Mouse (Mus musculus) hindbrain, embryonic 14.5 days (tissue): Measurements from ENCODE around the gene Gbp2b. TPM values are rescaled to one million over a fixed set of nuclear protein-coding genes. Genes with fewer than 3 reads are reported as not detected.
"Not testable (repeated sequence)": the region's sequence is repeated elsewhere in the genome, so short reads cannot be mapped to it uniquely, and the experiment has no call there.

ENCODE experiments used
- ATAC-seq: fragments of 200-750 bp; cut with Nextera tagmentation; 2 replicates; pipeline ENCODE4 v1.8.0; 2017; ENCODE audit warnings: moderate number of reproducible peaks, mild to moderate bottlenecking, moderate TSS enrichment, moderate library complexity; ENCODE audit not compliant: low FRiP score
- DNase-seq: peaks from one replicate; pipeline ENCODE4 v3.0.0-alpha.2; 2015; ENCODE audit warnings: low spot score
- H3K27ac ChIP-seq: fragments of 300-500 bp; sonication (generic); 2 replicates; pipeline ENCODE4 v1.5.1; 2014; ENCODE audit warnings: mild to moderate bottlenecking, moderate library complexity
- H3K27me3 ChIP-seq: fragments of 300-500 bp; sonication (generic); 2 replicates; pipeline ENCODE4 v1.6.1; 2014; ENCODE audit warnings: mild to moderate bottlenecking, low read length, mixed read lengths; ENCODE audit not compliant: control insufficient read depth, insufficient read depth
- H3K36me3 ChIP-seq: fragments of 300-500 bp; sonication (generic); replicated peaks from 2 replicates; pipeline ENCODE4 v1.6.1; 2014; ENCODE audit not compliant: control insufficient read depth, insufficient read depth
- H3K4me1 ChIP-seq: fragments of 300-500 bp; sonication (generic); replicated peaks from 2 replicates; pipeline ENCODE4 v1.6.1; 2014; ENCODE audit warnings: antibody characterized with exemption, low read length, mixed read lengths; ENCODE audit not compliant: control insufficient read depth, insufficient read depth
- H3K4me2 ChIP-seq: fragments of 300-500 bp; sonication (generic); replicated peaks from 2 replicates; pipeline ENCODE4 v1.6.1; 2014; ENCODE audit warnings: mild to moderate bottlenecking, moderate library complexity
- H3K4me3 ChIP-seq: fragments of 300-500 bp; sonication (generic); replicated peaks from 2 replicates; pipeline ENCODE4 v1.5.1; 2014; ENCODE audit warnings: mild to moderate bottlenecking, low read length
- H3K9ac ChIP-seq: fragments of 300-500 bp; sonication (generic); 2 replicates; pipeline ENCODE4 v1.6.1; 2014
- H3K9me3 ChIP-seq: fragments of 300-500 bp; sonication (generic); 2 replicates; pipeline ENCODE4 v1.6.1; 2016; ENCODE audit warnings: low read length; ENCODE audit not compliant: control insufficient read depth
- WGBS: fragments of 180-500 bp; shearing (Covaris S2); extraction: QIAGEN DNeasy Blood & Tissue Kit; methylation state at CpG from one replicate; pipeline ENCODE4 v1.1.7; 2014; 5-methylcytosine and 5-hydroxymethylcytosine counted together
- polyA plus RNA-seq: library from polyadenylated mRNA; unstranded; fragments of >200 nt; fragmentation: Nextera tagmentation; extraction: Ambion mirVana; gene quantifications from 2 replicates; pipeline ENCODE4 v1.2.1, GENCODE M21; 2014

Gene Gbp2b
- polyA plus RNA-seq, 1 experiment from 2014 or later = not detected

DNA sequence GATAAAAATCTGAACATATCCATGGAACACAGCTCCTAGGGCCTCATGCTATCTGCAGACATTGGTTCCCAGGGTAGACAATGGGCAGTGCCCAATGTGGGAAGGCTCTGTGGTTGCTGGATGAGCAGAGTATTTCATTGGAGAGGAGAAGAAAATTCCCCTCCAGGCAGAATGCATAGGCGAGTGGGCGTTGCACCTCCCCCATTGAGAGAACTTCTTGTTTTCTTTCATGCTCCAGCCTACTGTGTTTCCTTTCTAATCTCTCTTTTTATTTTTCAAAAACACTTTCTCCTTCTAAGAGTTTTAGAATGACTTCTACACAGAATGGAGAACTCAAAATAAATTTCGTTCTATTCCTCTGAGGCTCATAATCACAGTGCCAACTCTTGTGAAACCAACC is 24.0 kb downstream of the Gbp2b start:
- ATAC-seq (no peak), DNase-seq (no peak)
- H3K27ac ChIP-seq = no peak overlapping the region
- no peak overlapping the region for H3K4me2 ChIP-seq
- no peaks in the 10 kb centered on the region for H3K27me3 ChIP-seq
- no peaks in the 10 kb centered on the region for H3K36me3 ChIP-seq
- H3K4me3 ChIP-seq = no peak overlapping the region
- 88% methylated on average over 3 of the region's 3 CpGs for WGBS
- no peaks in the 10 kb centered on the region for H3K9me3 ChIP-seq
- no peaks in the 10 kb centered on the region for H3K4me1 ChIP-seq
- no peak overlapping the region for H3K9ac ChIP-seq

DNA sequence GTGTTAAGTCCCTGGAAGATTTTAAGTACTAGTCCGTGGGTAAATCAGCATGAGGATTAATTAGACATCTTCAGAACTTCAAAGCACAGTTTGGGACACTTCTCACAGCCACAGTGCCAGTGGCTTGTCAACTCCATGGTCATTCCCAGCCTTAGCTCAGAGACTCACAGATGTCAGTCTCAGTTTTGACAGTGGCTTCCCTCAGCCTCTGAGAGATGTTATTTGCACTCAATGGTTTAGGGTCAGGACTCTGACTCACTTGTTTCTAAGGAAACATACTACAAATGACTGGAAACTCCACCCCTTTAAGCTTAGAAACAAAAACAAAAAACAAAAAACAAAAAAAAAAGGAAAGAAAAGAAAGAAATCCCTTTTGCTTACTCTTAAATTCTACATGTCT is 25.0 kb downstream of the Gbp2b start:
- Histone ChIP-seq H3K9me3 (no peaks in the 10 kb centered on the region), H3K4me1 (no peaks in the 10 kb centered on the region), H3K4me2 (no peak overlapping the region), H3K27me3 (no peaks in the 10 kb centered on the region), H3K27ac (no peak overlapping the region), H3K4me3 (no peak overlapping the region), H3K36me3 (no peaks in the 10 kb centered on the region), H3K9ac (no peak overlapping the region)
- no peak for ATAC-seq
- DNase-seq = no peak
- WGBS = 56% methylated on average over 1 of the region's 1 CpGs

DNA sequence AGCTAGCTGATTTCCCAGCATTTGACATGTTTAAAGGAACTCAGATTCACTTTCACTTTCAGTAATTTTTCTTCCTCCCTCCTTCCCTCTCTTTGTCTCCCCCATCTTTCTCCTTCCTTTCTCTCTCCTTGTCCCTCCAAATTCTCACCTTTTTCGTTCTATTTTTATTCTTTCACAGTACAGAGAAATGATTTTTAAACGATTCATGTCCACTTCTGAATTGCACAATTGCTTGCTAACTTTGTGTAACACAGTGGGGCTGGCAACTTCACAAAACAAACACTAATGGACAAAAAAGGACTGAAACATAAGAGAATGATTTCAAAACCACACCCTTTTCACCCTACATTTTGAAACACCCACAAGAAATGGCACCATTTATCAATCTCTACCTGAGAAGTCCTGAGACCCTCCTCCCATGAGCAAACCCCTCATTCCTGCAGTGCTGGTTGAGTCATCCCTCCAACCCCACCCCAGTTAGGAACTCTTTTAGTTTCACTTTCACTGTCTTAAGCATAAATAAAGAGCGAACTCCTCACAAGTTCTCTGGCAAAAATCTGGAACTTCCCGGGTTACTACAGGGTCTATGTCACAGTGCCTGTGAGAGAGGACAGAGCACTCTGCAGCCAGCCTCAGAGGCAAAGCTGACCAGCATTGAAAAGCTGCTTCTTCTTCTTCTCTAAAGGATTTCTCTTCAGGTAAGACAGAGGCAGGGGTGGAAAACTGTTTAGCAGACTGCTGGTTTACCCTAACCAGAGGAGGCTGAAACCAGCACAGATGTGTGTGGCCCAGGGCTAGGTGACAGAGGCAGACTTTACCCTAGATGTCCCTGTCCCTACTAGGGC is 25.7 kb downstream of the Gbp2b start, which contains the start of gene Gbp2:
Gbp2 (plus strand) TSS at position 492 of the 845 bp plus-strand sequence.
- H3K9me3 ChIP-seq = no peaks in the 10 kb centered on the region
- ATAC-seq (no peak), DNase-seq (no peak)

DNA sequence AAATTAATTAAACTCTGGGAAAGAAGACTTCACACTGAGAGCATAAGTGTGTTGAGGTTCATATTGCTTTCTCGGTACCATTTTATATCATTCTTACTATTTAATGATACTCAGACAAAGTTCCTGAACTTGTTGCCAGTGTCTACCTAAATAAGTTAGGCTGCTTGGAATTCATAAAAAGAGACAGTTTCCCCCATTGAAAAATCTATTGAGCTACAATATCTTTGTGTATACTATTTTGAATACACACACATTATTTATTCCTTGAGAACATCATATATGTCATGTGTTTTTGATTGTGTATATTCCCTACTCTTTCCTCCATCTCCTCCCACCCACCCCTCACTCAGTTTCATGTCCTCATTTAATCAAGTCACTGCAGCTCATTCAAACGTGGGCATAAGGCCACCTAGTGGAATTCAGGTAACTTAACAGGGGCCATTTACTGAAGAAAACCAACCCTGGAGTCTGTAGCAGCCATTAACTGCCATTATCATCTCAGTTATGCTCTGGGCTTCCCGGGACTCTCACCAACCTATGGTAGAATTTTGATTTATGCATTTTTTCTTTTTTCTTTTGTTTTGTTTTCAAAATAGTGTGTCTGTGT is 26.4 kb downstream of the Gbp2b start:
- no peak overlapping the region for H3K4me3 ChIP-seq
- H3K36me3 ChIP-seq = no peaks in the 10 kb centered on the region
- H3K9ac ChIP-seq = no peak overlapping the region
- 57% methylated on average over 3 of the region's 3 CpGs for WGBS
- DNase-seq (no peak), ATAC-seq (no peak)
- H3K9me3 ChIP-seq = no peaks in the 10 kb centered on the region
- H3K4me1 ChIP-seq = no peaks in the 10 kb centered on the region
- H3K27me3 ChIP-seq = no peaks in the 10 kb centered on the region
- no peak overlapping the region for H3K27ac ChIP-seq
- no peak overlapping the region for H3K4me2 ChIP-seq

More for the DNA sequence above, 25.7 kb downstream of the Gbp2b start, which contains the start of gene Gbp2:
- Histone ChIP-seq H3K27ac (no peak within 1 kb of the TSS), H3K4me1 (no peaks in the 10 kb centered on the region), H3K27me3 (no peaks in the 10 kb centered on the region), H3K4me3 (no peak within 1 kb of the TSS), H3K36me3 (no peaks in the 10 kb centered on the region), H3K4me2 (no peak within 1 kb of the TSS), H3K9ac (no peak within 1 kb of the TSS)
- WGBS = 80% methylated on average over 4 of the region's 4 CpGs

DNA sequence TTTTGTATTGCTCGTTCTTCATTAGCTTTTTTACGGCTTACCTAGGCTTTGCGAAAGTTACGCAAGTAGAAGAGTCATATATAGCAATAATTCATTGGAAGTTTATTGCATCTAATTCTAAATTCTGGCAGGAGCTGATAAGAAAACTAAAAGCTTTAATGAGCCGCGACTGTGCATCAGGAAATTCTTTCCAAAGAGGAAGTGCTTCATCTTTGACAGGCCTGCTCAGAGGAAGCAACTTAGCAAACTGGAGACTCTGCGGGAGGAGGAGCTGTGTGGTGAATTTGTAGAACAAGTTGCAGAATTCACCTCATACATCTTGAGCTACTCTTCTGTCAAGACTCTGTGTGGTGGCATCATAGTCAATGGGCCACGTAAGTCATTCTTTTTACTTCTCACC is 35.7 kb downstream of the Gbp2b start:
- Histone ChIP-seq H3K4me3 (no peak overlapping the region), H3K9ac (no peak overlapping the region), H3K9me3 (no peaks in the 10 kb centered on the region), H3K4me2 (no peak overlapping the region), H3K36me3 (no peaks in the 10 kb centered on the region), H3K27me3 (no peaks in the 10 kb centered on the region), H3K27ac (no peak overlapping the region), H3K4me1 (no peaks in the 10 kb centered on the region)
- no peak for DNase-seq
- 91% methylated on average over 8 of the region's 8 CpGs for WGBS
- ATAC-seq = no peak

DNA sequence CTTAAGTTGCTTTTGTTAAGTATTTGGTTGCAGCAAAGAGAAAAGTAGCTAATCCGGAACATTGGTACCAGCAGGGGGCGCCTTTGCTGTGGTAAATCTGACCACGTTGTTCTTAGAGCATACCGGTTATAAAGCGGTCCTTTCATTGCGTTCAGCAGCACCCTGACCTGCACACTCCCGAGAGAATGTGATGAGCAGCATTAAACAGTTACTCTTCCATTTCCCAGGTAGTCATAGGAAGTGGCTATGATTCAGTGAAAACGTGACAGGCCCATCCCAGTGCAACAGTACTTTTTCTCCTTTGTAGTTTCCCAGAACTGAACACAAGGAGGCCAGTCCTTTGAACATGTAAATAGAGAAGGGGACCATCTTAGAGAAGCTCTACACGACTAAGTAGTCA is 45.6 kb downstream of the Gbp2b start:
- Histone ChIP-seq H3K4me1 (no peaks in the 10 kb centered on the region), H3K27me3 (no peaks in the 10 kb centered on the region), H3K4me2 (peak overlapping the region; percentile 29), H3K9ac (no peak overlapping the region), H3K36me3 (no peaks in the 10 kb centered on the region), H3K4me3 (no peak overlapping the region), H3K9me3 (no peaks in the 10 kb centered on the region), H3K27ac (no peak overlapping the region)
- ATAC-seq (no peak; the same call in 1 of the 2 replicates), DNase-seq (peak; percentile 72)
- 7% methylated on average over 9 of the region's 9 CpGs for WGBS

DNA sequence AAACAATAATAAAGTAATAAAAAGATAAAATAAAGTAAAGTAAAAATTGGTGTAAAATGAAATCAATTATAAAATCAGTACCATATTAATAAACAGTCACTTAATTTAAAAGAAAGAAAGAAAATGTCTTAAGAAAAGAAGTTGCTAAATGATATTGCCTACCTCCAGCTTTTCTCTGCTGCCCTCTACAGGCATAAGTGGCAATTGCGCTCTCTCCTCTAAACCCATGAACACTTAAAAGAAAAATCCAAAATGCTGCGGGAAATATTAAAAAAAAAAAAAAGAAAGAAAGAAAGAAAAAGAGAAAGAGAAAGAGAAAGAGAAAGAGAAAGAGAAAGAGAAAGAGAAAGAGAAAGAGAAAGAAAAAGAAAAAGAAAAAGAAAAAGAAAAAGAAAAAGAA is 51.3 kb downstream of the Gbp2b start:
- not testable (repeated sequence) for H3K9ac ChIP-seq, ATAC-seq, H3K4me1 ChIP-seq, H3K4me2 ChIP-seq, H3K9me3 ChIP-seq, H3K36me3 ChIP-seq, H3K27ac ChIP-seq, H3K27me3 ChIP-seq, H3K4me3 ChIP-seq
- peak; percentile 81 for DNase-seq
- 15% methylated on average over 2 of the region's 2 CpGs for WGBS

DNA sequence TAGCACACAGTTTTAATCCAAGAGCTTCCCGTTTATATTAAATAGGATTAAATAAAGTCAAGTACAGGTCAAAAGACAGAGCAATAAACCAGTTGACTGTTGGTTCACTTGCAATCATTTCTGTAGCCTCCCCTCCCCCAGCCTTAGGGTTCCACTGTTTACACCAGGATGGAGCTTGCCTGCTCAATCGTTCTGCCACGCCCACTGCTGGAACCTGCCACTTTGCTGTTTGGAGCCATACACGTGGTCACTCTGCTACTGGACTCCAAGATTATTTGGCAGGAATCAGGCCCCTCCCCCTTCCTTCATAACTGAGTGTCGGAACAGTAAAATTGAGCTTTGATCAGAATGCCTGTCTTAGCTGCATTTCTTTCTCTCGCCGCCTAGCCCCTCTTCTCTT is 53.2 kb downstream of the Gbp2b start:
- not testable (repeated sequence) for H3K27ac ChIP-seq, DNase-seq, H3K27me3 ChIP-seq, H3K9ac ChIP-seq, H3K4me3 ChIP-seq, H3K4me2 ChIP-seq, ATAC-seq, H3K4me1 ChIP-seq, H3K9me3 ChIP-seq, H3K36me3 ChIP-seq
- WGBS = 67% methylated on average over 7 of the region's 7 CpGs

DNA sequence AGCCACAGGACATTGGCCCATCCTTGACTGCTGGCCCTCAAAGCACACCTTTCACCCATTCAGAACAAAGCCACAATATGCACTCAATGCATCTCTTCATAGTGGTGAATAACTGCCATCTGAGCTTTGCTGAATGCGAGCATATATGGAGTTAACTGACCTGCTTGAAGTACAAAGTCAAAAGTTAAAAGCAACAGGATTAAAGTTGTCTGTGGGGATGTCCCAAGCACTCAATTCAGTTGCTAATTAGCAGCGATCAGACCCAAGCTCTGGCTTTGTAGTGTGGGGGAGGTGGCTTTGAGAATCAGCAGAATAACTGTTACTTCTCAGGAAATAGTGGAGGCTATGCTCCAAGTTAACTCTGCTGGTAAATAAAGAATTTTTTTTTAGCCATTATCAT is 55.6 kb downstream of the Gbp2b start:
- H3K36me3 ChIP-seq = no peaks in the 10 kb centered on the region
- ATAC-seq (no peak), DNase-seq (no peak)
- no peaks in the 10 kb centered on the region for H3K4me1 ChIP-seq
- no peak overlapping the region for H3K4me2 ChIP-seq
- no peaks in the 10 kb centered on the region for H3K27me3 ChIP-seq
- H3K4me3 ChIP-seq = no peak overlapping the region
- H3K27ac ChIP-seq = no peak overlapping the region
- no peak overlapping the region for H3K9ac ChIP-seq
- no peaks in the 10 kb centered on the region for H3K9me3 ChIP-seq
- 26% methylated on average over 2 of the region's 2 CpGs for WGBS
